8 mouse cellular contexts compared by ENCODE assay signal in genomic region chr19:6085417-6085879, GRCm38 (mm10). TPM values are rescaled to one million over a fixed set of nuclear protein-coding genes. Genes with fewer than 3 reads are reported as not detected.
A peak's percentile ranks its signal among the peaks of the same experiment; 100 is the strongest.
DNase-seq lines count a peak whose midpoint lies in the region; ATAC-seq lines count a peak whose summit lies in the region.

No protein-coding gene starts in this region.

- peaks cover 43% of the 10 kb centered on the region for H3K36me3 ChIP-seq in forebrain, embryonic 14.5 days (ENCODE audit: control insufficient read depth, insufficient read depth, low read length)
- peaks cover 64% of the 10 kb centered on the region for H3K36me3 ChIP-seq in lung, embryonic 15.5 days

- H3K4me1 ChIP-seq in forebrain, embryonic 14.5 days (ENCODE audit: control insufficient read depth, insufficient read depth, low read length), result peaks cover 8% of the 10 kb centered on the region; the same call in 1 of the 2 replicates
- peaks cover 22% of the 10 kb centered on the region for H3K4me1 ChIP-seq in lung, embryonic 15.5 days

- ATAC-seq in forebrain, embryonic 14.5 days, result peak; percentile 80
- peak; percentile 66; the same call in 1 of the 2 replicates for ATAC-seq in lung, embryonic 15.5 days (ENCODE audit: borderline replicate concordance, extremely low read depth, low FRiP score, low TSS enrichment)
- ATAC-seq in neutrophil, adult 5-6 weeks (ENCODE audit: extremely low read depth, insufficient number of reproducible peaks, low FRiP score, poor library complexity, severe bottlenecking), result peak; percentile 28; the same call in 1 of the 2 replicates

- no peaks in the 10 kb centered on the region for H3K27me3 ChIP-seq in forebrain, embryonic 14.5 days (replicated peaks; ENCODE audit: control insufficient read depth, insufficient read depth, low read length)
- H3K27me3 ChIP-seq in lung, embryonic 15.5 days, result no peaks in the 10 kb centered on the region

- peak; percentile 44 to 81 for DNase-seq in adrenal gland, adult (ENCODE audit: inconsistent age in 2 of 2, low spot score in 1 of 2)
- DNase-seq in adrenal gland, adult 8-10 months, result no peak
- DNase-seq in adrenal gland, postnatal 10 days, result peak; percentile 77
- peak; percentile 80 for DNase-seq in forebrain, embryonic 14.5 days (ENCODE audit: low spot score)
- peak; percentile 59 for DNase-seq in kidney, adult 11 months
- DNase-seq in frontal cortex, postnatal 14 days (ENCODE audit: low spot score in 2 of 2), result no peak

- H3K4me3 ChIP-seq in forebrain, embryonic 14.5 days (ENCODE audit: low read depth, low read length), result peak overlapping the region; percentile 68
- peak overlapping the region; percentile 62 for H3K4me3 ChIP-seq in lung, embryonic 15.5 days

- peak overlapping the region; percentile 88 for H3K4me2 ChIP-seq in forebrain, embryonic 14.5 days (ENCODE audit: low read length)
- H3K4me2 ChIP-seq in lung, embryonic 15.5 days, result peak overlapping the region; percentile 66

- H3K27ac ChIP-seq in forebrain, embryonic 14.5 days (ENCODE audit: low read depth, low read length), result no peak overlapping the region
- peak overlapping the region; percentile 32 for H3K27ac ChIP-seq in lung, embryonic 15.5 days

- H3K9ac ChIP-seq in forebrain, embryonic 14.5 days (ENCODE audit: low read length), result peak overlapping the region; percentile 71
- peak overlapping the region; percentile 64 for H3K9ac ChIP-seq in lung, embryonic 15.5 days

- no peaks in the 10 kb centered on the region for H3K9me3 ChIP-seq in forebrain, embryonic 14.5 days (replicated peaks; ENCODE audit: control insufficient read depth, low read length)
- H3K9me3 ChIP-seq in lung, embryonic 15.5 days, result no peaks in the 10 kb centered on the region

- under 1% methylated on average over 17 of the region's 17 CpGs for WGBS in forebrain, embryonic 14.5 days
- under 1% methylated on average over 17 of the region's 17 CpGs for WGBS in lung, embryonic 15.5 days

RNA-seq across cellular contexts. Expression of gene Cdca5, which starts 0.7 kb away (rescaled TPM):
- 1 to 10 TPM in 1 of 4 experiments, under 1 TPM in 3; 0.46 to 1.2 (median 0.63) TPM for total RNA-seq in adrenal gland, adult 8-10 months (2022)
- total RNA-seq in adrenal gland, postnatal 10 days (2021), result 1 to 10 TPM; 7.0 to 7.1 TPM
- 20.0 and 28.2 TPM in 2 replicates for polyA plus RNA-seq in forebrain, embryonic 14.5 days (2014; fragmentation: Nextera tagmentation; extraction: Ambion mirVana)
- 47.2 and 48.1 TPM in 2 replicates for polyA plus RNA-seq in lung, embryonic 15.5 days (2015; fragmentation: Nextera tagmentation; extraction: Ambion mirVana)
- total RNA-seq in neutrophil, adult 5-6 weeks (2017), result 0.35 TPM in 1 of 2 replicates, not detected in the other

RNA-seq across cellular contexts. Expression of gene Zfpl1, which starts 0.7 kb away (rescaled TPM):
- 10 to 100 TPM; 37.2 to 50.5 (median 44.7) TPM for total RNA-seq in adrenal gland, adult 8-10 months (2022)
- total RNA-seq in adrenal gland, postnatal 10 days (2021), result 10 to 100 TPM; 33.5 to 33.6 TPM
- polyA plus RNA-seq in forebrain, embryonic 14.5 days (2014; fragmentation: Nextera tagmentation; extraction: Ambion mirVana), result 81.1 and 87.2 TPM in 2 replicates
- polyA plus RNA-seq in lung, embryonic 15.5 days (2015; fragmentation: Nextera tagmentation; extraction: Ambion mirVana), result 74.0 and 78.4 TPM in 2 replicates
- total RNA-seq in neutrophil, adult 5-6 weeks (2017), result 51.9 and 52.8 TPM in 2 replicates

RNA-seq across cellular contexts. Expression of gene Gm28374, which starts 3.4 kb away (rescaled TPM):
- not detected for total RNA-seq in adrenal gland, adult 8-10 months (2022)
- total RNA-seq in adrenal gland, postnatal 10 days (2021), result not detected
- polyA plus RNA-seq in forebrain, embryonic 14.5 days (2014; fragmentation: Nextera tagmentation; extraction: Ambion mirVana), result 1.1 and 1.4 TPM in 2 replicates
- polyA plus RNA-seq in lung, embryonic 15.5 days (2015; fragmentation: Nextera tagmentation; extraction: Ambion mirVana), result 1.1 and 1.5 TPM in 2 replicates
- total RNA-seq in neutrophil, adult 5-6 weeks (2017), result 0.74 TPM in 1 of 2 replicates, not detected in the other

RNA-seq across cellular contexts. Expression of gene Tmem262, which starts 5.6 kb away (rescaled TPM):
- 1 to 10 TPM in 1 of 4 experiments, under 1 TPM in 1, not detected in 2; 0.87 to 1.0 TPM for total RNA-seq in adrenal gland, adult 8-10 months (2022)
- not detected for total RNA-seq in adrenal gland, postnatal 10 days (2021)
- not detected in 2 replicates for polyA plus RNA-seq in forebrain, embryonic 14.5 days (2014; fragmentation: Nextera tagmentation; extraction: Ambion mirVana)
- polyA plus RNA-seq in lung, embryonic 15.5 days (2015; fragmentation: Nextera tagmentation; extraction: Ambion mirVana), result not detected in 2 replicates
- 1.5 TPM in 1 of 2 replicates, not detected in the other for total RNA-seq in neutrophil, adult 5-6 weeks (2017)

RNA-seq across cellular contexts. Expression of gene Vps51, which starts 8.4 kb away (rescaled TPM):
- total RNA-seq in adrenal gland, adult 8-10 months (2022), result 10 to 100 TPM; 66.2 to 92.3 (median 81.3) TPM
- 10 to 100 TPM; 45.1 to 61.3 TPM for total RNA-seq in adrenal gland, postnatal 10 days (2021)
- 59.5 and 73.9 TPM in 2 replicates for polyA plus RNA-seq in forebrain, embryonic 14.5 days (2014; fragmentation: Nextera tagmentation; extraction: Ambion mirVana)
- 71.6 and 77.5 TPM in 2 replicates for polyA plus RNA-seq in lung, embryonic 15.5 days (2015; fragmentation: Nextera tagmentation; extraction: Ambion mirVana)
- 67.0 and 73.7 TPM in 2 replicates for total RNA-seq in neutrophil, adult 5-6 weeks (2017)

Comparison
In these comparisons a context has a peak if more than half of its experiments do, and no peak if none do; other contexts are left out.
1. DNase-seq: peak in adrenal gland, adult (2 of 2), adrenal gland, postnatal 10 days (single experiment), forebrain, embryonic 14.5 days (single experiment) and kidney, adult 11 months (single experiment); none in adrenal gland, adult 8-10 months (single experiment) and frontal cortex, postnatal 14 days (0 of 2).
2. ATAC-seq: peak in every context shown above with its lines; median percentile 80 in forebrain, embryonic 14.5 days; 66 in lung, embryonic 15.5 days; 28 in neutrophil, adult 5-6 weeks.